In genomic region chr7:62419105-62419492, GRCm38 (mm10) we compare ENCODE assay signal across 8 mouse cellular contexts. TPM values are rescaled to one million over a fixed set of nuclear protein-coding genes. Genes with fewer than 3 reads are reported as not detected.
DNase-seq lines count a peak whose midpoint lies in the region; ATAC-seq lines count a peak whose summit lies in the region.

No protein-coding gene starts in this region.

- ATAC-seq in lung, embryonic 15.5 days (ENCODE audit: borderline replicate concordance, extremely low read depth, low FRiP score, low TSS enrichment): peak; percentile 52; the same call in 1 of the 2 replicates
- ATAC-seq in forebrain, embryonic 12.5 days (ENCODE audit: low FRiP score): no peak; the same call in 1 of the 2 replicates
- peak; percentile 64 for ATAC-seq in neural tube, embryonic 14.5 days (ENCODE audit: low read depth)

- H3K36me3 ChIP-seq in lung, embryonic 15.5 days: no peaks in the 10 kb centered on the region
- H3K36me3 ChIP-seq in forebrain, embryonic 12.5 days (replicated peaks): no peaks in the 10 kb centered on the region
- no peaks in the 10 kb centered on the region for H3K36me3 ChIP-seq in limb, embryonic 10.5 days
- H3K36me3 ChIP-seq in neural tube, embryonic 14.5 days (ENCODE audit: control insufficient read depth, insufficient read depth, low read length): no peaks in the 10 kb centered on the region

- H3K27me3 ChIP-seq in lung, embryonic 15.5 days: peaks cover 6% of the 10 kb centered on the region; the same call in 1 of the 2 replicates
- H3K27me3 ChIP-seq in forebrain, embryonic 12.5 days: no peaks in the 10 kb centered on the region
- H3K27me3 ChIP-seq in limb, embryonic 10.5 days (ENCODE audit: low read depth, poor library complexity, severe bottlenecking): 0 out of 2 replicates have a peak, but pooled peaks cover 6% of the 10 kb centered on the region
- no peaks in the 10 kb centered on the region for H3K27me3 ChIP-seq in neural tube, embryonic 14.5 days (ENCODE audit: control insufficient read depth, insufficient read depth, low read length)

- peaks cover 9% of the 10 kb centered on the region; the same call in 1 of the 2 replicates for H3K4me1 ChIP-seq in lung, embryonic 15.5 days
- 0 out of 2 replicates have a peak, but pooled peaks cover 3% of the 10 kb centered on the region for H3K4me1 ChIP-seq in forebrain, embryonic 12.5 days
- H3K4me1 ChIP-seq in limb, embryonic 10.5 days: peaks cover 8% of the 10 kb centered on the region
- H3K4me1 ChIP-seq in neural tube, embryonic 14.5 days (ENCODE audit: control insufficient read depth, insufficient read depth, low read length): no peaks in the 10 kb centered on the region

- H3K27ac ChIP-seq in lung, embryonic 15.5 days: no peak overlapping the region
- peak overlapping the region; percentile 97 for H3K27ac ChIP-seq in forebrain, embryonic 12.5 days
- H3K27ac ChIP-seq in limb, embryonic 10.5 days: peak overlapping the region; percentile 92; the same call in 1 of the 2 replicates
- peak overlapping the region; percentile 73 for H3K27ac ChIP-seq in neural tube, embryonic 14.5 days (ENCODE audit: low read depth, low read length)

- 58% methylated on average over 17 of the region's 17 CpGs for WGBS in lung, embryonic 15.5 days
- 46% methylated on average over 17 of the region's 17 CpGs for WGBS in forebrain, embryonic 12.5 days
- 63% methylated on average over 17 of the region's 17 CpGs for WGBS in limb, embryonic 10.5 days
- WGBS in neural tube, embryonic 14.5 days: 52% methylated on average over 17 of the region's 17 CpGs

- peak overlapping the region; percentile 62 for H3K9ac ChIP-seq in lung, embryonic 15.5 days
- peak overlapping the region; percentile 83 for H3K9ac ChIP-seq in forebrain, embryonic 12.5 days
- peak overlapping the region; percentile 78 for H3K9ac ChIP-seq in neural tube, embryonic 14.5 days (replicated peaks; ENCODE audit: low read depth, low read length)

- DNase-seq in lung, postnatal 4 days: no peak
- DNase-seq in limb, embryonic 10.5 days (ENCODE audit: low spot score): no peak
- no peak for DNase-seq in embryo, embryonic 10 days (ENCODE audit: low spot score)
- DNase-seq in cerebellum, adult 11 months: no peak
- DNase-seq in urinary bladder, postnatal 14 days (ENCODE audit: low spot score): no peak

- peak overlapping the region; percentile 72 for H3K4me2 ChIP-seq in lung, embryonic 15.5 days
- peak overlapping the region; percentile 66 for H3K4me2 ChIP-seq in forebrain, embryonic 12.5 days
- peak overlapping the region; percentile 62 for H3K4me2 ChIP-seq in neural tube, embryonic 14.5 days (ENCODE audit: low read depth, low read length)

- no peaks in the 10 kb centered on the region for H3K9me3 ChIP-seq in lung, embryonic 15.5 days
- H3K9me3 ChIP-seq in forebrain, embryonic 12.5 days: peaks cover 15% of the 10 kb centered on the region
- H3K9me3 ChIP-seq in limb, embryonic 10.5 days (replicated peaks): peaks cover 4% of the 10 kb centered on the region; the same call in 1 of the 2 replicates
- no peaks in the 10 kb centered on the region; the same call in 1 of the 2 replicates for H3K9me3 ChIP-seq in neural tube, embryonic 14.5 days (ENCODE audit: control insufficient read depth, low read length)

- peak overlapping the region; percentile 64 for H3K4me3 ChIP-seq in lung, embryonic 15.5 days
- peak overlapping the region; percentile 68 for H3K4me3 ChIP-seq in forebrain, embryonic 12.5 days (replicated peaks)
- peak overlapping the region; percentile 73 for H3K4me3 ChIP-seq in limb, embryonic 10.5 days
- H3K4me3 ChIP-seq in neural tube, embryonic 14.5 days (ENCODE audit: low read depth, low read length): peak overlapping the region; percentile 70

RNA-seq across cellular contexts. Expression of gene Mkrn3, which starts 0.8 kb away (rescaled TPM):
- 5.0 and 5.1 TPM in 2 replicates for polyA plus RNA-seq in lung, embryonic 15.5 days (2015; fragmentation: Nextera tagmentation; extraction: Ambion mirVana)
- 25.1 and 25.5 TPM in 2 replicates for polyA plus RNA-seq in forebrain, embryonic 12.5 days (2016; fragmentation: Nextera tagmentation; extraction: Ambion mirVana)
- polyA plus RNA-seq in limb, embryonic 10.5 days (2016; fragmentation: Nextera tagmentation; extraction: Ambion mirVana): 6.9 and 9.1 TPM in 2 replicates
- 17.5 and 19.0 TPM in 2 replicates for polyA plus RNA-seq in neural tube, embryonic 14.5 days (2014; fragmentation: Nextera tagmentation; extraction: Ambion mirVana)

RNA-seq across cellular contexts. Expression of gene Magel2, which starts 42.3 kb away (rescaled TPM):
- 0.89 and 1.4 TPM in 2 replicates for polyA plus RNA-seq in lung, embryonic 15.5 days (2015; fragmentation: Nextera tagmentation; extraction: Ambion mirVana)
- 22.3 and 30.3 TPM in 2 replicates for polyA plus RNA-seq in forebrain, embryonic 12.5 days (2016; fragmentation: Nextera tagmentation; extraction: Ambion mirVana)
- 4.2 and 4.3 TPM in 2 replicates for polyA plus RNA-seq in limb, embryonic 10.5 days (2016; fragmentation: Nextera tagmentation; extraction: Ambion mirVana)
- polyA plus RNA-seq in neural tube, embryonic 14.5 days (2014; fragmentation: Nextera tagmentation; extraction: Ambion mirVana): 13.6 and 16.6 TPM in 2 replicates

RNA-seq across cellular contexts. Expression of gene Peg12, which starts 45.2 kb away (rescaled TPM):
- 31.0 and 33.7 TPM in 2 replicates for polyA plus RNA-seq in lung, embryonic 15.5 days (2015; fragmentation: Nextera tagmentation; extraction: Ambion mirVana)
- polyA plus RNA-seq in forebrain, embryonic 12.5 days (2016; fragmentation: Nextera tagmentation; extraction: Ambion mirVana): 82.2 and 91.4 TPM in 2 replicates
- 61.9 and 63.5 TPM in 2 replicates for polyA plus RNA-seq in limb, embryonic 10.5 days (2016; fragmentation: Nextera tagmentation; extraction: Ambion mirVana)
- 6.2 and 7.8 TPM in 2 replicates for polyA plus RNA-seq in neural tube, embryonic 14.5 days (2014; fragmentation: Nextera tagmentation; extraction: Ambion mirVana)
